Mouse (Mus musculus) B cell, adult 2 months (primary cell): ENCODE data around the gene Rnpep.
"Not testable (repeated sequence)": the region's sequence is repeated elsewhere in the genome, so short reads cannot be mapped to it uniquely, and the experiment has no call there.

Source experiments
- DNase-seq, 2 experiments: peaks; one replicate each; pipeline ENCODE4 v3.0.0; 2022

Gene Rnpep

DNA sequence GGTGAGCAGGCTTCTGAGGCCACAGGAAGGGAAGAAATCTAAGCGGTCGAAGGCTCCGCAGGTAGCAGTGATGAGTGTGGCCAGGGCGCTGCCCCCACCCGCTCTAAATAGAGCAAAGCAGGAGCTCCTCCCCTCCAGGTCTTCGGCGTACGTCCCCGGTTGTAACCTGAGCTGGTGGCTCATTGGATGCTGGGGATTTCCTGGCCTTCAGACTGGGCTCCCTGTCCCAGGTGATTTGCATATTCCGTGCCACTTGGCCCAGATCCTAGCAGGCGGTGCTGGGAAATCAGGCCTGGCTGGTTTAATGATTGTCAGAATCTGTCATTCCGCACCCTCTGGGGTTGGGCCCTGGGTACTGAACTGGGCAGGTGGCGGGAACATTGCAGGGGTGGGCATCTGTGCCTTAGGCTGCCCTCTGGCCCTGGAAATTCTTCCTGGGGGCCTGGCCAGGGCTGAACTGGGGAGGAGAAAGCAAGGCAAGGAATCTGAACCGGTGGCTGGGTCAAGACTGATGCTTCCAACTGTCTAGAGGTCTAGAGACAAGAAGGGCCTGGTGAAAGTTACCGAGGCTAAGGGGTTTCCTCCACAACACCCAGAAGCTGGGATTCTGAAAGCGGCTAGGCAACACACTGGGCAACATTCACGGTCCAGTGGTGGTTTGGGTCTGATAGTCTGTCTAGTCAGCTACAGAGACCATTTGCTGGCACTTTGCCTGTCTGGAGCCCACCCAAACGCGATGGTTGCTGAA lies 25.3 kb downstream of the Rnpep start, which contains the start of gene Elf3:
Elf3 (minus strand) TSS at position 189 of the 748 bp plus-strand sequence.
- no peak for DNase-seq

- DNase-seq, result no peak
Measured at GRCm38 (mm10) chr1:135256299-135256698, 27.6 kb downstream of the Rnpep start.

- no peak for DNase-seq
Measured at GRCm38 (mm10) chr1:135252854-135253253, 31.0 kb downstream of the Rnpep start.

DNA sequence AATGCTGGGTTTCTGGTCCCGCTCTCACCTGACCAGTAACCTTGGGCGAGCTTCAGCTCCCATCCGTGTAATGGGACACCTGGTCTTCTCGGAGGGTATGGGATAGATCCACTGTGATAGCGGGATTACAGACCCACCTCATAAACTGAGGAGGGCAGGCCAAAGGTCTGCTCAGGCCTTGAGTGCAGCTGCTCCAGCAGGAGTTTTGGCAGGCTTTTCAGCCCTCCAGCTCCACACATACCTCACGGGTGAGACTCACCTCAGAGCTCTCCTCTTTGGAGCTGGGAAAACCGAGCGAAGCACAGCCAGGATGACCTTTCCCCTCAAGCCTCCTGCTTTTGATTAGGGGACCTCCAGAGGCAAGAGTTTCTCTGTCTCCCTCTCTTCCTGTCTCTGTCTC lies 32.5 kb downstream of the Rnpep start:
- DNase-seq, result no peak

GRCm38 (mm10) chr1:135250706-135251105 lies 33.2 kb downstream of the Rnpep start:
- no peak for DNase-seq

DNA sequence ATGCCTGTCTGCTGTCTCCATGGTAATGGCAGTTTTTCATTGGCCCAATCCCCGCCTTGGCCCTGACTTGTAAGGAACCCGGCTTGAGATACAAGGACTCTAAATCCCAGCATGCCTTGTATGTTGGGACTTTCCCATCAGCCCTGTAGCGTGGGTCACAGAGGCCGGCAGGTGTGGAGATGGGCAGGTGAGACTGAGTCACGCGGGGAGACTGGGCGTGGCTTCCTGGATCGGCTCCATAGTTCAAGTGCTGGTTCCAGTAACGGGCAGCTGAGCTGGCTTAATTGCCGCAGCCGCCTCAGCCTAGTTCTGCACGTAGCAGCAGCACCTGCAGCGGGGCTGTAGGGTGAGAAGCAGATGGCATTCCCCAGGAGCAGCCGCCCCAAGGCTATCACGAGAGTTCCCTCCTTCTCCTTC lies 35.4 kb downstream of the Rnpep start:
- no peak for DNase-seq

- DNase-seq, result no peak
Measured at GRCm38 (mm10) chr1:135244014-135244413, 39.9 kb downstream of the Rnpep start.

GRCm38 (mm10) chr1:135240206-135240605 lies 43.7 kb downstream of the Rnpep start:
- DNase-seq, result not testable (repeated sequence)

GRCm38 (mm10) chr1:135237131-135237851 lies 46.6 kb downstream of the Rnpep start:
- no peak for DNase-seq

DNA sequence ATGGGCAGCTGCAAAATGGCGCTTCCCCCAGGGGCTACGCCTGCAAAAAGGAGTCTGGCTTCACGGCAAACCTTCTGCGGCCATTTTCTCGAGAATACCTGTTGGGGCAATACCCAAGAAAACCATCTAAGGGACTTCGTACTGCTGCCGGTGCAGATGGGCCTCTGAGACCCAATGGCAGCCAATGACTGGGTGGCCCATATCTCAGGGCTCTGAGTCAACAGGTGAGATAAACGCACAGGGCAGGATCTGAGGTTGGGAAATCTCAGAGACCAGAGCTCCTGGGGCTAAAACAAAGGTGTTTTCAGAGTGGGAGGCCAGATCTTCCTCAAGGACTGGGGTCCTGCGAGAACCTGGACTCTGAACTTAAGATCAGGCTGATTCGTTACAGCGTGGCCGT lies 49.1 kb downstream of the Rnpep start:
- DNase-seq, result no peak

- DNase-seq, result no peak
Measured at GRCm38 (mm10) chr1:135233961-135234360, 49.9 kb downstream of the Rnpep start.

DNA sequence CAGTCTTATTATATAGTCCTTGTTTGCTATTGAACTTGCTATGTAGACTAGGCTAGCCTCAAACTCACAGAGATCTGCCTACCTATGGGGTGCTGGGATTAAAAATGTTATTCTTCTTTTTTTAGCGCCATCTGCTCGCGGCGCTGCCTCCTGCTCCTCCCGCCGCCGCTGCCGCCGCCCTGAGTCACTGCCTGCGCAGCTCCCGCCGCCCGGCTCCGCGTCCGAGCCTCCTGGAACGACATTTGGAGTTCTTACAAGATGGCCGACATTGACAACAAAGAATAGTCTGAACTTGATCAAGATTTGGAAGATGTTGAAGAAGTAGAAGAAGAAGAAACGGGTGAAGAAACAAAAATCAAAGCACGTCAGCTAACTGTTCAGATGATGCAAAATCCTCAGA lies 52.0 kb downstream of the Rnpep start:
- not testable (repeated sequence) for DNase-seq

- no peak for DNase-seq
Measured at GRCm38 (mm10) chr1:135227339-135227950, 56.4 kb downstream of the Rnpep start.

- DNase-seq, result no peak
Measured at GRCm38 (mm10) chr1:135224981-135225604, 58.8 kb downstream of the Rnpep start.

GRCm38 (mm10) chr1:135224147-135224546 lies 59.7 kb downstream of the Rnpep start:
- no peak for DNase-seq

- DNase-seq, result no peak
Measured at GRCm38 (mm10) chr1:135217607-135218233, 66.2 kb downstream of the Rnpep start.

- DNase-seq, result no peak
Measured at GRCm38 (mm10) chr1:135213772-135214640, 69.9 kb downstream of the Rnpep start.
